Mouse (Mus musculus) embryonic facial prominence, embryonic 12.5 days (tissue): Measurements from ENCODE around the gene Mbnl2. TPM values are rescaled to one million over a fixed set of nuclear protein-coding genes. Genes with fewer than 3 reads are reported as not detected.

ENCODE experiments used
- ATAC-seq: fragments of 200-750 bp; cut with Nextera tagmentation; 2 replicates; pipeline ENCODE4 v1.8.0; 2017; ENCODE audit not compliant: insufficient number of reproducible peaks, insufficient read depth, low FRiP score, low TSS enrichment
- H3K27ac ChIP-seq: fragments of 300-500 bp; sonication (generic); 2 replicates; pipeline ENCODE4 v1.5.1; 2016; ENCODE audit warnings: mild to moderate bottlenecking
- H3K27me3 ChIP-seq: fragments of 300-500 bp; sonication (generic); 2 replicates; pipeline ENCODE4 v1.6.1; 2016; ENCODE audit warnings: mild to moderate bottlenecking, moderate library complexity
- H3K36me3 ChIP-seq: fragments of 300-500 bp; sonication (generic); 2 replicates; pipeline ENCODE4 v1.6.1; 2016; ENCODE audit warnings: mild to moderate bottlenecking
- H3K4me1 ChIP-seq: fragments of 300-500 bp; sonication (generic); 2 replicates; pipeline ENCODE4 v1.6.1; 2016
- H3K4me2 ChIP-seq: fragments of 300-500 bp; sonication (generic); replicated peaks from 2 replicates; pipeline ENCODE4 v1.6.1; 2016; ENCODE audit warnings: mild to moderate bottlenecking, moderate library complexity
- H3K4me3 ChIP-seq: fragments of 300-500 bp; sonication (generic); 2 replicates; pipeline ENCODE4 v1.5.1; 2016; ENCODE audit warnings: mild to moderate bottlenecking
- H3K9ac ChIP-seq: fragments of 300-500 bp; sonication (generic); 2 replicates; pipeline ENCODE4 v1.6.1; 2016; ENCODE audit warnings: mild to moderate bottlenecking, moderate library complexity
- H3K9me3 ChIP-seq: fragments of 300-500 bp; sonication (generic); 2 replicates; pipeline ENCODE4 v1.6.1; 2016; ENCODE audit warnings: mild to moderate bottlenecking, moderate library complexity
- WGBS: fragments of 180-500 bp; shearing (Covaris S2); methylation state at CpG from one replicate; pipeline ENCODE4 v1.1.7; 2016; 5-methylcytosine and 5-hydroxymethylcytosine counted together
- polyA plus RNA-seq: library from polyadenylated mRNA; unstranded; fragments of >200 nt; fragmentation: Nextera tagmentation; extraction: Ambion mirVana; gene quantifications from 2 replicates; pipeline ENCODE4 v1.2.1, GENCODE M21; 2016

The Mbnl2 gene
- polyA plus RNA-seq, 1 experiment from 2014 or later = 93.2 TPM

GRCm38 (mm10) chr14:120416886-120417285 lies 141.4 kb downstream of the Mbnl2 start:
- H3K27me3 ChIP-seq = no peaks in the 10 kb centered on the region
- H3K9ac ChIP-seq = no peak overlapping the region
- no peaks in the 10 kb centered on the region for H3K4me1 ChIP-seq
- no peak overlapping the region for H3K27ac ChIP-seq
- no peak overlapping the region for H3K4me2 ChIP-seq
- no peak overlapping the region for H3K4me3 ChIP-seq
- no peak for ATAC-seq
- H3K36me3 ChIP-seq = peaks cover 43% of the 10 kb centered on the region
- H3K9me3 ChIP-seq = no peaks in the 10 kb centered on the region
- 81% methylated on average over 9 of the region's 9 CpGs for WGBS

- H3K4me3 ChIP-seq = no peak overlapping the region
- no peak for ATAC-seq
- H3K4me1 ChIP-seq = no peaks in the 10 kb centered on the region
- H3K4me2 ChIP-seq = no peak overlapping the region
- no peaks in the 10 kb centered on the region for H3K9me3 ChIP-seq
- H3K36me3 ChIP-seq = peaks cover 53% of the 10 kb centered on the region
- H3K9ac ChIP-seq = no peak overlapping the region
- H3K27me3 ChIP-seq = no peaks in the 10 kb centered on the region
- H3K27ac ChIP-seq = no peak overlapping the region
- WGBS = 76% methylated on average over 14 of the region's 14 CpGs
Measured at GRCm38 (mm10) chr14:120418964-120419363, 143.5 kb downstream of the Mbnl2 start.

GRCm38 (mm10) chr14:120428497-120428896 lies 153.0 kb downstream of the Mbnl2 start:
- Histone ChIP-seq H3K4me1 (no peaks in the 10 kb centered on the region), H3K27ac (no peak overlapping the region), H3K4me2 (no peak overlapping the region), H3K27me3 (no peaks in the 10 kb centered on the region), H3K4me3 (no peak overlapping the region), H3K9ac (no peak overlapping the region), H3K36me3 (peaks cover 35% of the 10 kb centered on the region), H3K9me3 (peaks cover 14% of the 10 kb centered on the region)
- ATAC-seq = no peak
- 89% methylated on average over 5 of the region's 5 CpGs for WGBS

GRCm38 (mm10) chr14:120432773-120433172 lies 157.3 kb downstream of the Mbnl2 start:
- Histone ChIP-seq H3K27me3 (no peaks in the 10 kb centered on the region), H3K4me1 (peaks cover 6% of the 10 kb centered on the region; the same call in 1 of the 2 replicates), H3K9me3 (no peaks in the 10 kb centered on the region), H3K36me3 (peaks cover 6% of the 10 kb centered on the region; the same call in 1 of the 2 replicates), H3K4me3 (no peak overlapping the region), H3K27ac (0 out of 2 replicates have a peak overlapping the region, but pooled peaks have one; percentile 36), H3K4me2 (no peak overlapping the region), H3K9ac (no peak overlapping the region)
- no peak for ATAC-seq

DNA sequence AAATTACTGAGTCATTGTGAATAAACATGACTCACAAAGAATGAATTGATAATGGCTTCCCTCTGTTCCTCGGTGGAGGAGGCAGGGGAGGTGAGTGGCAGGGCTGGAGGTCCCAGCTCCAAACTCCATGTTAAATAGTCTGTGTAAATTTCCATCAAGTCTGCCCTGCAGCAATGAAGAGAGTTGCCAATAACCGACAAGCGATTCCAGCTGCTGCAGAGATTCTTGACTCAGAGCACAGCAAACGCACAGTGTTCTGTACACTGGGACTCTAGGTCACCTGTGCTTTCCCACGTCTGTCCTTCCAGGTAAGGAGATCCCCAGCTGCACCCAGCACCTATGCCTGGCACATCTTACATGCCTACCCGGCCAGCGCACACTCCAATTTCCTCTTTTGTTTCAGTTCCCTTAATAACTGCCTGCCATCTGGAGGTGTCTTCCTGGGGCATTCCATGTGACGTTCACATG lies 158.5 kb downstream of the Mbnl2 start:
- Histone ChIP-seq H3K36me3 (peaks cover 6% of the 10 kb centered on the region; the same call in 1 of the 2 replicates), H3K27me3 (no peaks in the 10 kb centered on the region), H3K9ac (no peak overlapping the region), H3K9me3 (no peaks in the 10 kb centered on the region), H3K4me2 (no peak overlapping the region), H3K4me1 (peaks cover 6% of the 10 kb centered on the region; the same call in 1 of the 2 replicates), H3K27ac (peak overlapping the region; percentile 84), H3K4me3 (no peak overlapping the region)
- whole genome bisulfite sequencing = 45% methylated on average over 8 of the region's 8 CpGs
- no peak for ATAC-seq

GRCm38 (mm10) chr14:120434831-120435230 lies 159.4 kb downstream of the Mbnl2 start:
- WGBS = 32% methylated on average over 1 of the region's 1 CpGs
- H3K4me3 ChIP-seq = no peak overlapping the region
- no peak overlapping the region for H3K4me2 ChIP-seq
- peak overlapping the region; percentile 42; the same call in 1 of the 2 replicates for H3K27ac ChIP-seq
- H3K4me1 ChIP-seq = peaks cover 6% of the 10 kb centered on the region; the same call in 1 of the 2 replicates
- ATAC-seq = no peak
- H3K9me3 ChIP-seq = no peaks in the 10 kb centered on the region
- no peaks in the 10 kb centered on the region for H3K27me3 ChIP-seq
- peaks cover 3% of the 10 kb centered on the region; the same call in 1 of the 2 replicates for H3K36me3 ChIP-seq
- no peak overlapping the region for H3K9ac ChIP-seq

DNA sequence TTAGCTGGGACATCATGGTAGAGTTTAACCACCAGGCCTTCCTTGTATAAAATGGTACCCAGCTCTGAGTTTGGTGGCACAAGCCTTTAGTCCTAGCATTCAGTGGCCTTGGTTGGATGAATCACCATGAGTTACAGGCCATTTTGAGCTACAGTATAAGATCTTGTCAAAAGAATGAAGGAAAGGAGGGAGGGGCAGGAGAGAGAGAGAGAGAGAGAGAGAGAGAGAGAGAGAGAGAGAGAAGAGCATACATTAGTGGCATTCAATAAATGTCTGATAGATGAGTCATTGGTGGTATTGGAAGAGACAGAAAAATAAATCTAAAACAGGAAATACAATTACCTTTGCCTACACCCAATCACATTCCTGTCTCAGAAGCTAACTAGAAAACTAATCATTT lies 165.2 kb downstream of the Mbnl2 start:
- H3K9ac ChIP-seq = no peak overlapping the region
- no peak for ATAC-seq
- H3K9me3 ChIP-seq = no peaks in the 10 kb centered on the region
- no peak overlapping the region for H3K27ac ChIP-seq
- peaks cover 3% of the 10 kb centered on the region; the same call in 1 of the 2 replicates for H3K36me3 ChIP-seq
- no peaks in the 10 kb centered on the region; the same call in 1 of the 2 replicates for H3K4me1 ChIP-seq
- H3K4me3 ChIP-seq = no peak overlapping the region
- H3K4me2 ChIP-seq = no peak overlapping the region
- no peaks in the 10 kb centered on the region for H3K27me3 ChIP-seq

DNA sequence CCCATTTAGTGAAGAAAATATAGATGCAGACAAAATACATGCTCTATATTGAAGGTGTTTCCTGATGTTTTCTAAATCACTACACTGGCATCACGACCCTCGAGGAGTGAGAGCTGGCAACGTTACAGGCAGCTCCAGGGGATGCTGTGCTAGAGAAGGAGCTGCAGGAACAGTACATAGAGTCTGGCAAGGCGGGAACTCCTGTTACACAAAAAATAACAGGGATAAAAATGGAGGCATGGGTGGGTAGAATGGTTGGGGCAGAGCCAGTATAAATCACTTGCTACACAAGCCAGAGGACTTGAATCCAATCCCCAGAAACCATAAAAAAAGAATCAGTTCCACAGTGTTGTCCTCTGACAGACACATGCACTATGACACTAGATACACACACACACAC lies 165.8 kb downstream of the Mbnl2 start:
- Histone ChIP-seq H3K4me1 (no peaks in the 10 kb centered on the region; the same call in 1 of the 2 replicates), H3K27me3 (no peaks in the 10 kb centered on the region), H3K4me3 (no peak overlapping the region), H3K9ac (no peak overlapping the region), H3K27ac (no peak overlapping the region), H3K4me2 (no peak overlapping the region), H3K9me3 (no peaks in the 10 kb centered on the region), H3K36me3 (peaks cover 3% of the 10 kb centered on the region; the same call in 1 of the 2 replicates)
- WGBS = 89% methylated on average over 4 of the region's 4 CpGs
- ATAC-seq = no peak

- no peak overlapping the region for H3K4me3 ChIP-seq
- WGBS = 91% methylated on average over 13 of the region's 13 CpGs
Measured at GRCm38 (mm10) chr14:120441836-120442235, 166.4 kb downstream of the Mbnl2 start.

DNA sequence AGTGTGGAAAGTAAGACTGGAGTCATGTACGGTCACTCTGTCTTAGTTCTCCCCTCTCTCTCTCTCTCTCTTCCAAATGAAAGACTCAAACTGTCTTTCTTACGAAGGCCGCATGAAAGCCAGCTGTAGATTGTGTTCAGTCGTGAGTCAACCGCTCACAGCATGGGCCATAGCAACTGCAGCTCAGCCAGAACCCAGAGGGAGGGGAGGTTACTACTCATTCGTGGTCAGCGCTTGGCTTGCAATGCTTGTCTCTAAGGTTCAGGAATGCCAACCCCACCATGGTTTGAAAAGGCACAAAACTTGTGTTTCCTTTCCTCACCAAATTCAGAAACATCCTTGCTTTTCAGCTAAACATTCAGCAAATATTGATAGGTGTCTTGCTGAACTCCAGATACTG lies 178.8 kb downstream of the Mbnl2 start:
- no peak overlapping the region for H3K4me3 ChIP-seq
- WGBS = 83% methylated on average over 7 of the region's 7 CpGs
- ATAC-seq = no peak
- no peaks in the 10 kb centered on the region for H3K36me3 ChIP-seq
- no peaks in the 10 kb centered on the region for H3K27me3 ChIP-seq
- H3K9ac ChIP-seq = no peak overlapping the region
- no peak overlapping the region for H3K27ac ChIP-seq
- 0 out of 2 replicates have a peak, but pooled peaks cover 3% of the 10 kb centered on the region for H3K9me3 ChIP-seq
- H3K4me2 ChIP-seq = no peak overlapping the region
- H3K4me1 ChIP-seq = no peaks in the 10 kb centered on the region

More at GRCm38 (mm10) chr14:120441836-120442235, 166.4 kb downstream of the Mbnl2 start:
- no peaks in the 10 kb centered on the region for H3K4me1 ChIP-seq
- H3K36me3 ChIP-seq = peaks cover 3% of the 10 kb centered on the region; the same call in 1 of the 2 replicates
- ATAC-seq = no peak
- H3K9me3 ChIP-seq = no peaks in the 10 kb centered on the region
- H3K27ac ChIP-seq = no peak overlapping the region
- H3K4me2 ChIP-seq = no peak overlapping the region
- no peaks in the 10 kb centered on the region for H3K27me3 ChIP-seq
- no peak overlapping the region for H3K9ac ChIP-seq

- Histone ChIP-seq H3K36me3 (no peaks in the 10 kb centered on the region), H3K4me1 (no peaks in the 10 kb centered on the region), H3K4me2 (no peak overlapping the region), H3K9me3 (no peaks in the 10 kb centered on the region), H3K9ac (no peak overlapping the region), H3K4me3 (no peak overlapping the region), H3K27ac (no peak overlapping the region), H3K27me3 (no peaks in the 10 kb centered on the region)
- 94% methylated on average over 3 of the region's 3 CpGs for WGBS
- ATAC-seq = no peak
Measured at GRCm38 (mm10) chr14:120463938-120464727, 188.7 kb downstream of the Mbnl2 start.

GRCm38 (mm10) chr14:120466816-120467215 lies 191.3 kb downstream of the Mbnl2 start:
- H3K4me3 ChIP-seq = no peak overlapping the region
- WGBS = 83% methylated on average over 4 of the region's 4 CpGs

More at GRCm38 (mm10) chr14:120466816-120467215, 191.3 kb downstream of the Mbnl2 start:
- no peaks in the 10 kb centered on the region for H3K9me3 ChIP-seq
- H3K9ac ChIP-seq = no peak overlapping the region
- no peak for ATAC-seq
- H3K27ac ChIP-seq = no peak overlapping the region
- no peaks in the 10 kb centered on the region for H3K4me1 ChIP-seq
- no peaks in the 10 kb centered on the region for H3K27me3 ChIP-seq
- no peaks in the 10 kb centered on the region for H3K36me3 ChIP-seq
- H3K4me2 ChIP-seq = no peak overlapping the region
